Mouse (Mus musculus) heart, embryonic 11.5 days (tissue): Measurements from ENCODE around the gene Tcf15. TPM values are rescaled to one million over a fixed set of nuclear protein-coding genes. Genes with fewer than 3 reads are reported as not detected.

Experiments used
- ATAC-seq: fragments of 200-750 bp; cut with Nextera tagmentation; replicated peaks from 2 replicates; pipeline ENCODE4 v1.8.0; 2017; ENCODE audit warnings: moderate library complexity; ENCODE audit not compliant: insufficient number of reproducible peaks, low FRiP score, low TSS enrichment
- H3K27ac ChIP-seq: fragments of 300-500 bp; sonication (generic); 2 replicates; pipeline ENCODE4 v1.5.1; 2014; ENCODE audit warnings: mild to moderate bottlenecking, low read depth, low read length
- H3K27me3 ChIP-seq: fragments of 300-500 bp; sonication (generic); 2 replicates; pipeline ENCODE4 v1.6.1; 2014; ENCODE audit warnings: mild to moderate bottlenecking, low read length, mixed read lengths; ENCODE audit not compliant: control insufficient read depth, insufficient read depth
- H3K36me3 ChIP-seq: fragments of 300-500 bp; sonication (generic); 2 replicates; pipeline ENCODE4 v1.6.1; 2014; ENCODE audit warnings: mild to moderate bottlenecking, low read length, moderate library complexity, mixed read lengths; ENCODE audit not compliant: control insufficient read depth, insufficient read depth
- H3K4me1 ChIP-seq: fragments of 300-500 bp; sonication (generic); 2 replicates; pipeline ENCODE4 v1.6.1; 2014; ENCODE audit warnings: low read length; ENCODE audit not compliant: control insufficient read depth, insufficient read depth
- H3K4me2 ChIP-seq: fragments of 300-500 bp; sonication (generic); 2 replicates; pipeline ENCODE4 v1.6.1; 2014; ENCODE audit warnings: mild to moderate bottlenecking, moderate library complexity
- H3K4me3 ChIP-seq: fragments of 300-500 bp; sonication (generic); 2 replicates; pipeline ENCODE4 v1.5.1; 2014; ENCODE audit warnings: low read depth, low read length
- H3K9ac ChIP-seq: fragments of 300-500 bp; sonication (generic); 2 replicates; pipeline ENCODE4 v1.6.1; 2014; ENCODE audit warnings: mild to moderate bottlenecking, low read depth, low read length, moderate library complexity
- H3K9me3 ChIP-seq: fragments of 300-500 bp; sonication (generic); replicated peaks from 2 replicates; pipeline ENCODE4 v1.6.1; 2016; ENCODE audit warnings: low read length; ENCODE audit not compliant: control insufficient read depth
- WGBS: fragments of 180-500 bp; shearing (Covaris S2); extraction: QIAGEN DNeasy Blood & Tissue Kit; methylation state at CpG from one replicate; pipeline ENCODE4 v1.1.7; 2014; ENCODE audit not compliant: insufficient replicate concordance; 5-methylcytosine and 5-hydroxymethylcytosine counted together
- polyA plus RNA-seq: library from polyadenylated mRNA; unstranded; fragments of >200 nt; fragmentation: Nextera tagmentation; extraction: Ambion mirVana; gene quantifications from 2 replicates; pipeline ENCODE4 v1.2.1, GENCODE M21; 2014

Gene Tcf15
- polyA plus RNA-seq, 1 experiment from 2014 or later = 3.2 TPM

DNA sequence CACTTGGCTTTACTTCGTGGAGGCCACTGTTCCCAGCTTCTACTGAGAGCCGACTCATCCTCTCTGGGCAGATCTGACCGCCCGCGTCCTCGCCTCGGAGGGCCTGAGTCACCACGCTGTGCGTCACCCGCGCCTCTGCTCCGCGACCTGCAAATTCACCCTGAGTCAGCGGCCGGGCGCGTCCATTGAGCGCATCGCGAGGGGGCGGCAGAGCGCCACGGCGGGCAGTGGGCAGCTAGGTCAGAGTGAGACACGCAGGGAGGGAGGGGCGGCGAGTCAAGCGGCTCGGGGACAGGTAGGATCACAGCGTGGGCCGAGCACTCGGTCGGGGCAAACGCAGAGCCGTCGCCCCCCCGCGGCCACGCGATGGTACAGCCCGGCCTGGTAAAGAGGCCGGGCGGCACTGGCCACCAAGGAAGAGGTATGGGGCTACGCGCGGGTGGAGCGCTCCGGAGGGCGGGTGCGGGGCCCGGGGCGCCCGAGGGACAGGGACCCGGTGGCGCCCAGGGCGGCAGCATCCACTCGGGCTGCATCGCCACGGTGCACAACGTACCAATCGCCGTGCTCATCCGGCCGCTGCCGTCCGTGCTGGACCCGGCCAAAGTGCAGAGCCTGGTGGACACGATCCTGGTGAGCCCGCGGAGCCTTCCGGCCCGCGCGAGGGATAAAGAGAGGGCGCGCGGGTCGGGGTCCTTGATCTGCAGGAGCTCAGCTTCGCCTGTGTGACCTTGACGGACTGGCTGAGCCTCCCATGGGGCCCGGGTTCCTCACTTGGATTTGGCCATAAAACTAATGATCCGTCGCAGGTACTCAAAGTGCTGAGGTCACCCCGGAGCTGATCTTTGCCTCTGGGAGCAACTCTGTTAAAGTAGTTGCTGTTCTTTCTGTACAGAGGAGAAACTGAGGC lies 37.8 kb upstream of the Tcf15 start, which contains the start of gene Srxn1:
Gene Srxn1 (plus strand): TSS at position 199 of the 907 bp plus-strand sequence.
- Histone ChIP-seq H3K36me3 (no peaks in the 10 kb centered on the region), H3K27ac (peak within 1 kb of the TSS; percentile 70), H3K9ac (peak within 1 kb of the TSS; percentile 84), H3K4me2 (peak within 1 kb of the TSS; percentile 88), H3K9me3 (no peaks in the 10 kb centered on the region), H3K4me3 (peak within 1 kb of the TSS; percentile 73), H3K27me3 (peaks cover 11% of the 10 kb centered on the region; the same call in 1 of the 2 replicates), H3K4me1 (no peaks in the 10 kb centered on the region)
- WGBS = 1% methylated on average over 81 of the region's 84 CpGs
- ATAC-seq = peak; percentile 92

DNA sequence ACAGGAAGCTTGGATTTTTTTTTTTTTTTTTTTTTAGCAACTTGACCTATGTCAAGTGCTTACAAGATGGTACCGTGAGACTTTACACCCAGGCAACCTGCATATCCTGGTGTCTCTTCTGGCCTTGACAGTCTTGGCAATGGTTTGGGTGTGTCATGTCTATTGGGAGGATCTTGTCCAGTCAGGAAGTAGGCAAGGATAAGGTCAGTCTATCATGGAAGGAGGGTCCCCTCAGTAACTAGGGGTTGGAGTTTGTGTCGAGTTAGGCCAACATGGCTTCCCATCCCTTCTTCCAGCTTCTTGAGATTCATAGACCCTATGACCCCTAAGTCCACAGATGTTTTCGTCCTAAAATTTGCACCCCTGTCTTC lies 37.2 kb upstream of the Tcf15 start:
- peaks cover 9% of the 10 kb centered on the region; the same call in 1 of the 2 replicates for H3K27me3 ChIP-seq
- H3K27ac ChIP-seq = no peak overlapping the region
- no peaks in the 10 kb centered on the region for H3K9me3 ChIP-seq
- H3K4me1 ChIP-seq = no peaks in the 10 kb centered on the region
- peak overlapping the region; percentile 88 for H3K4me2 ChIP-seq
- ATAC-seq = no peak
- WGBS = 79% methylated on average over 3 of the region's 3 CpGs
- peak overlapping the region; percentile 84; the same call in 1 of the 2 replicates for H3K9ac ChIP-seq
- H3K4me3 ChIP-seq = peak overlapping the region; percentile 73
- H3K36me3 ChIP-seq = no peaks in the 10 kb centered on the region

DNA sequence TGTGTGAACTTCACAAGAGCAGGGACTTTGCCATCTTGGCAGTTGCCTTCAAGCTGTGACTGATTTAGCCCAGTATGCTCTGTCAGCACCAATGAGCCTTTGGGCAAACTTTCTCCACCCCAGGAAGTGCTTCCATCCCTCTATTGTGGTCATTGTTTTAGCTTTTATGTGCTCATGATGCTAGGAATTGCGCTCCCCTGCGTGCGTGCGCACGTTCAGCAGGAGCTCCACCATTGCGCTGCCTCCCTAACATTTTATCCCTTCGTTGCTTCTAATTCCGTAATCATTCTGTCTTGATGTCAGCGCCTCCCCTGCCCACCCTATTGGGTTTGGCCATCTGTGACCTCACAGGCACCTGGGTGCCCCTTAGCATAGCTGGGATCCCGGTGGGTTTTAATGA lies 36.8 kb upstream of the Tcf15 start:
- Histone ChIP-seq H3K9me3 (no peaks in the 10 kb centered on the region), H3K36me3 (no peaks in the 10 kb centered on the region), H3K4me2 (peak overlapping the region; percentile 88), H3K4me3 (peak overlapping the region; percentile 73), H3K4me1 (no peaks in the 10 kb centered on the region), H3K27ac (no peak overlapping the region), H3K9ac (no peak overlapping the region), H3K27me3 (peaks cover 8% of the 10 kb centered on the region; the same call in 1 of the 2 replicates)
- 95% methylated on average over 10 of the region's 10 CpGs for WGBS
- no peak for ATAC-seq

DNA sequence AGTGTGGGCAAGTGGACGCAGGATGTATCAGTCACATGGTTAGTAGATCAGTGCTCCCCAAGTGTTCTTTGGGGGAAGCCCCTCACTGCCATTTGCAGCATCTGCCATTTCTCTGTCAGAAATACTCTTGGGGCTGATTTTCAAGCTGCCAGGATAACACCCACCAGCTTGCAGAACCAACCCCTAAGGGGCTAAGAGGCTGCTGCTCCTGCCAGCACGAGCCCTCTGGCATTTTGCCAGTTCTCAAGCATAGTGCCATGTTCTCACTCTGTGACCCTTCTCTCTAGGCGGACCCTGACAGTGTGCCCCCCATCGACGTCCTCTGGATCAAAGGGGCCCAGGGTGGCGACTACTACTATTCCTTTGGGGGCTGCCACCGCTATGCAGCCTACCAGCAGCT lies 34.7 kb upstream of the Tcf15 start:
- Histone ChIP-seq H3K4me3 (no peak overlapping the region), H3K27me3 (no peaks in the 10 kb centered on the region), H3K4me1 (no peaks in the 10 kb centered on the region), H3K36me3 (no peaks in the 10 kb centered on the region), H3K27ac (no peak overlapping the region), H3K9ac (no peak overlapping the region), H3K9me3 (no peaks in the 10 kb centered on the region), H3K4me2 (no peak overlapping the region)
- 71% methylated on average over 7 of the region's 7 CpGs for WGBS
- no peak for ATAC-seq

DNA sequence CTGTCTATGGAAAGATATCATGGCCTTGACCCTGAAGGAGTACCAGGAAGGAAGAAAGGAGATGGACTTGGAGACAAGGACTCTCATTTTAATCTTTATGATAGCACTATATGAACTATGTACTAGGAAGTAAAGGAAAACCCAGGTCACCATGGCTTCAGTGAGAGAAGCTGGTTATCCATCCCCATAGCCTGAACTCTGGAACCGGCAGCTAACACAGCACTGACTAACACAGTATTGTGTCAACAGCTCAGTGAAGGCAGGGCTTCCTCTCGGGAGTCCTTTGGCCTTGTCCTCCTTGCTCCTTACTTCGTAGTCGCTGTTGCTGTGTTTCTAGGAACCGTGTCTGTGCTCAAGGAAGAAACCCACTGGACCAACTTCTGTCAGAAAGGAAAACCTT lies 34.0 kb upstream of the Tcf15 start:
- H3K27ac ChIP-seq = no peak overlapping the region
- 76% methylated on average over 5 of the region's 5 CpGs for WGBS
- no peaks in the 10 kb centered on the region for H3K36me3 ChIP-seq
- no peak for ATAC-seq
- no peak overlapping the region for H3K4me3 ChIP-seq
- peaks cover 6% of the 10 kb centered on the region for H3K27me3 ChIP-seq
- no peaks in the 10 kb centered on the region for H3K9me3 ChIP-seq
- no peak overlapping the region for H3K4me2 ChIP-seq
- peaks cover under 1% of the 10 kb centered on the region; the same call in 1 of the 2 replicates for H3K4me1 ChIP-seq
- H3K9ac ChIP-seq = no peak overlapping the region

DNA sequence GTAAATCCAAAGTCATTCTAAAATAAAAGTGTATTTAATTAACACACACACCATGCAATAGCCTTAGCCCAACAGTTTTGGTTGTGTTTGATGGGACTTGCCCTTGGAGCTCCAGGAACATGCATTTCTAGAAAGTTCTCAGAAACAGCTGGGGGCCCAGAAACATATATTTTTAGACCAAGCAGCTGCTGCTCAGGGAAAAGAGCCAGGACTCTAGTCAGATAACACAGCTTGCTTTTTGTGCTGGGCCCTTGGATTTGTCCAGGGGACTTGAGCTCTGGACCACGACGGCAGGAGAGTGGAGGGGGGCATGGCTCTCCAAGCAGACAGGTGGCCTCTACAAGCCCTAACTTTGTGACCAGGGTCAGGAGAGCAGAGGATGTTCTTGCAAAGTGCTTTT lies 32.0 kb upstream of the Tcf15 start:
- WGBS = 43% methylated on average over 2 of the region's 2 CpGs
- ATAC-seq = no peak
- Histone ChIP-seq H3K9me3 (no peaks in the 10 kb centered on the region), H3K4me1 (peaks cover 9% of the 10 kb centered on the region), H3K4me2 (no peak overlapping the region), H3K27me3 (peaks cover 18% of the 10 kb centered on the region), H3K9ac (no peak overlapping the region), H3K36me3 (no peaks in the 10 kb centered on the region), H3K27ac (no peak overlapping the region), H3K4me3 (no peak overlapping the region)

DNA sequence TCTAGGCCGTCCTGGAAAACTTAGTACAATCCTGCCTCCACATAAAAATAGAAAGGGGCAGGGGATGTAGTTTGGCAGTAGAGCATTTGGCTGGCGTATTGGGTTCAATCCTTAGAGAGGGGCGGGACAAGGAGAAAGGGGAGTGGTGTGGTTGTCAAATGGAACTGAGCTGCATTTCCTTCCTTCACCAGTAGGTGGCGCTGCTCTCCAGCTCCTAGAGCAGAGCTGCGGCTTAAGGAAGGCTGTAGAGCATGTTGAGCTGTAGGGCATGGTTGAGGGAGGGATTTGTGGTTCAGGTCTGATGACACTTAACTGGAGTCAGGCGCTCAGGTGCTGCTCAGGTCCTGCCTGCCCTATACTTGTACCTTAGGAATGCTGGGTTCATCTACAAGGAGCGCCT lies 31.4 kb upstream of the Tcf15 start:
- no peak overlapping the region for H3K27ac ChIP-seq
- H3K36me3 ChIP-seq = no peaks in the 10 kb centered on the region
- ATAC-seq = peak; percentile 15; the same call in 1 of the 2 replicates
- H3K9ac ChIP-seq = no peak overlapping the region
- no peaks in the 10 kb centered on the region for H3K9me3 ChIP-seq
- H3K4me2 ChIP-seq = no peak overlapping the region
- peaks cover 18% of the 10 kb centered on the region for H3K27me3 ChIP-seq
- H3K4me3 ChIP-seq = no peak overlapping the region
- H3K4me1 ChIP-seq = peaks cover 9% of the 10 kb centered on the region
- WGBS = 8% methylated on average over 7 of the region's 7 CpGs

DNA sequence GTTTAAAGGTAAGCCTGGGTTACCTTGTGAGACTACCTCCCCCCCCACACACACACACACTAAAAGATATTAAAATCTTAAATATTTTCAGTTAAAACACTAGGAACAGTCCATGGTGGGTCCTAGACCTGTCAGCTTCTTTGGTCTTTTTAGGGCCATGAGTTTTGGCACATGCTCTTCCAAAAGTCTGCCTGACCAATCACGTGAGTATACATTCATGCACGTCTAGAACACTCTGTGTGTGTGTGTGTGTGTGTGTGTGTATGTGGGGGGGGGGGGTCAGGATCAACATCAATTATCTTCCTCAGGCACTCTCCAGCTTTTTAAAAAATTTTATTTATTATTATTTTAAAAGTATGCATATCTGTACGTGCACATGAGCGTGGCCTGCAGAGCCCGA lies 30.9 kb upstream of the Tcf15 start:
- H3K4me1 ChIP-seq = peaks cover 9% of the 10 kb centered on the region
- no peak overlapping the region for H3K9ac ChIP-seq
- peaks cover 18% of the 10 kb centered on the region for H3K27me3 ChIP-seq
- H3K9me3 ChIP-seq = no peaks in the 10 kb centered on the region
- 79% methylated on average over 5 of the region's 5 CpGs for WGBS
- H3K36me3 ChIP-seq = no peaks in the 10 kb centered on the region
- H3K27ac ChIP-seq = no peak overlapping the region
- no peak overlapping the region for H3K4me3 ChIP-seq
- no peak overlapping the region for H3K4me2 ChIP-seq
- no peak for ATAC-seq
